Mouse (Mus musculus): ENCODE results near the gene Ghr. TPM values are rescaled to one million over a fixed set of nuclear protein-coding genes. Genes with fewer than 3 reads are reported as not detected.

Gene Ghr
- polyA plus RNA-seq, 1 experiment from 2014 or later: 101 TPM

- ATAC-seq (ENCODE audit: low read depth): peak; percentile 61; the same call in 1 of the 2 replicates
Observed at GRCm38 (mm10) chr15:3286032-3286431, 297.3 kb downstream of the Ghr start.

GRCm38 (mm10) chr15:3281737-3282136 lies 301.6 kb downstream of the Ghr start:
- Histone ChIP-seq H3K27me3 (ENCODE audit: control insufficient read depth, insufficient read depth, low read depth, low read length) (no peaks in the 10 kb centered on the region), H3K9me3 (ENCODE audit: control insufficient read depth, low read length) (no peaks in the 10 kb centered on the region), H3K4me3 (ENCODE audit: low read length) (no peak overlapping the region), H3K4me2 (ENCODE audit: low read depth, low read length) (no peak overlapping the region), H3K27ac (ENCODE audit: low read length) (no peak overlapping the region), H3K9ac (ENCODE audit: low read length) (no peak overlapping the region), H3K36me3 (ENCODE audit: control insufficient read depth, insufficient read depth, low read length) (peaks cover 12% of the 10 kb centered on the region), H3K4me1 (replicated peaks; ENCODE audit: control insufficient read depth, insufficient read depth, low read length) (no peaks in the 10 kb centered on the region)
- WGBS: 81% methylated on average over 1 of the region's 1 CpGs
- no peak for ATAC-seq (ENCODE audit: low read depth)

More at GRCm38 (mm10) chr15:3286032-3286431, 297.3 kb downstream of the Ghr start:
- Histone ChIP-seq H3K36me3 (ENCODE audit: control insufficient read depth, insufficient read depth, low read length) (no peaks in the 10 kb centered on the region), H3K4me1 (replicated peaks; ENCODE audit: control insufficient read depth, insufficient read depth, low read length) (no peaks in the 10 kb centered on the region), H3K27ac (ENCODE audit: low read length) (no peak overlapping the region), H3K9me3 (ENCODE audit: control insufficient read depth, low read length) (no peaks in the 10 kb centered on the region), H3K4me3 (ENCODE audit: low read length) (no peak overlapping the region), H3K4me2 (ENCODE audit: low read depth, low read length) (no peak overlapping the region), H3K27me3 (ENCODE audit: control insufficient read depth, insufficient read depth, low read depth, low read length) (no peaks in the 10 kb centered on the region), H3K9ac (ENCODE audit: low read length) (no peak overlapping the region)

GRCm38 (mm10) chr15:3281216-3281615 lies 302.1 kb downstream of the Ghr start:
- Histone ChIP-seq H3K4me2 (ENCODE audit: low read depth, low read length) (no peak overlapping the region), H3K4me1 (replicated peaks; ENCODE audit: control insufficient read depth, insufficient read depth, low read length) (no peaks in the 10 kb centered on the region), H3K9me3 (ENCODE audit: control insufficient read depth, low read length) (no peaks in the 10 kb centered on the region), H3K9ac (ENCODE audit: low read length) (no peak overlapping the region), H3K4me3 (ENCODE audit: low read length) (no peak overlapping the region), H3K27ac (ENCODE audit: low read length) (no peak overlapping the region), H3K27me3 (ENCODE audit: control insufficient read depth, insufficient read depth, low read depth, low read length) (no peaks in the 10 kb centered on the region), H3K36me3 (ENCODE audit: control insufficient read depth, insufficient read depth, low read length) (peaks cover 14% of the 10 kb centered on the region)
- no peak for ATAC-seq (ENCODE audit: low read depth)

GRCm38 (mm10) chr15:3279242-3279641 lies 304.1 kb downstream of the Ghr start:
- H3K4me1 ChIP-seq (replicated peaks; ENCODE audit: control insufficient read depth, insufficient read depth, low read length): no peaks in the 10 kb centered on the region
- H3K4me3 ChIP-seq (ENCODE audit: low read length): no peak overlapping the region
- WGBS: 67% methylated on average over 7 of the region's 7 CpGs
- H3K4me2 ChIP-seq (ENCODE audit: low read depth, low read length): no peak overlapping the region
- H3K9ac ChIP-seq (ENCODE audit: low read length): no peak overlapping the region
- H3K36me3 ChIP-seq (ENCODE audit: control insufficient read depth, insufficient read depth, low read length): peaks cover 16% of the 10 kb centered on the region
- H3K27ac ChIP-seq (ENCODE audit: low read length): no peak overlapping the region
- no peaks in the 10 kb centered on the region for H3K9me3 ChIP-seq (ENCODE audit: control insufficient read depth, low read length)
- no peaks in the 10 kb centered on the region for H3K27me3 ChIP-seq (ENCODE audit: control insufficient read depth, insufficient read depth, low read depth, low read length)
- no peak for ATAC-seq (ENCODE audit: low read depth)

- peaks cover 16% of the 10 kb centered on the region for H3K36me3 ChIP-seq (ENCODE audit: control insufficient read depth, insufficient read depth, low read length)
- 90% methylated on average over 2 of the region's 2 CpGs for WGBS
- no peak for ATAC-seq (ENCODE audit: low read depth)
Observed at GRCm38 (mm10) chr15:3277391-3277790, 305.9 kb downstream of the Ghr start.

GRCm38 (mm10) chr15:3273191-3273590 lies 310.1 kb downstream of the Ghr start:
- no peak overlapping the region for H3K4me3 ChIP-seq (ENCODE audit: low read length)
- 70% methylated on average over 1 of the region's 1 CpGs for WGBS
- H3K9ac ChIP-seq (ENCODE audit: low read length): no peak overlapping the region
- no peaks in the 10 kb centered on the region for H3K27me3 ChIP-seq (ENCODE audit: control insufficient read depth, insufficient read depth, low read depth, low read length)
- peaks cover 11% of the 10 kb centered on the region for H3K4me1 ChIP-seq (replicated peaks; ENCODE audit: control insufficient read depth, insufficient read depth, low read length)
- no peak overlapping the region for H3K4me2 ChIP-seq (ENCODE audit: low read depth, low read length)
- no peaks in the 10 kb centered on the region for H3K9me3 ChIP-seq (ENCODE audit: control insufficient read depth, low read length)
- H3K27ac ChIP-seq (ENCODE audit: low read length): no peak overlapping the region
- H3K36me3 ChIP-seq (ENCODE audit: control insufficient read depth, insufficient read depth, low read length): peaks cover 11% of the 10 kb centered on the region
- no peak for ATAC-seq (ENCODE audit: low read depth)

More at GRCm38 (mm10) chr15:3277391-3277790, 305.9 kb downstream of the Ghr start:
- H3K4me3 ChIP-seq (ENCODE audit: low read length): no peak overlapping the region
- H3K4me1 ChIP-seq (replicated peaks; ENCODE audit: control insufficient read depth, insufficient read depth, low read length): no peaks in the 10 kb centered on the region
- H3K4me2 ChIP-seq (ENCODE audit: low read depth, low read length): no peak overlapping the region
- no peak overlapping the region for H3K9ac ChIP-seq (ENCODE audit: low read length)
- H3K9me3 ChIP-seq (ENCODE audit: control insufficient read depth, low read length): no peaks in the 10 kb centered on the region
- H3K27me3 ChIP-seq (ENCODE audit: control insufficient read depth, insufficient read depth, low read depth, low read length): no peaks in the 10 kb centered on the region
- no peak overlapping the region for H3K27ac ChIP-seq (ENCODE audit: low read length)

- Histone ChIP-seq H3K4me3 (ENCODE audit: low read length) (peak overlapping the region; percentile 50), H3K9ac (ENCODE audit: low read length) (peak overlapping the region; percentile 59), H3K27me3 (ENCODE audit: control insufficient read depth, insufficient read depth, low read depth, low read length) (no peaks in the 10 kb centered on the region), H3K4me2 (ENCODE audit: low read depth, low read length) (peak overlapping the region; percentile 52), H3K27ac (ENCODE audit: low read length) (no peak overlapping the region; the same call in 1 of the 2 replicates), H3K9me3 (ENCODE audit: control insufficient read depth, low read length) (no peaks in the 10 kb centered on the region), H3K36me3 (ENCODE audit: control insufficient read depth, insufficient read depth, low read length) (peaks cover 2% of the 10 kb centered on the region; the same call in 1 of the 2 replicates), H3K4me1 (replicated peaks; ENCODE audit: control insufficient read depth, insufficient read depth, low read length) (peaks cover 12% of the 10 kb centered on the region)
- peak; percentile 39 for ATAC-seq (ENCODE audit: low read depth)
- WGBS: 28% methylated on average over 6 of the region's 6 CpGs
Observed at GRCm38 (mm10) chr15:3271216-3271615, 312.1 kb downstream of the Ghr start.

- Histone ChIP-seq H3K4me1 (replicated peaks; ENCODE audit: control insufficient read depth, insufficient read depth, low read length) (peaks cover 13% of the 10 kb centered on the region), H3K27ac (ENCODE audit: low read length) (peak overlapping the region; percentile 89), H3K4me3 (ENCODE audit: low read length) (peak overlapping the region; percentile 50), H3K27me3 (ENCODE audit: control insufficient read depth, insufficient read depth, low read depth, low read length) (no peaks in the 10 kb centered on the region), H3K36me3 (ENCODE audit: control insufficient read depth, insufficient read depth, low read length) (peaks cover 2% of the 10 kb centered on the region; the same call in 1 of the 2 replicates), H3K9ac (ENCODE audit: low read length) (peak overlapping the region; percentile 63), H3K4me2 (ENCODE audit: low read depth, low read length) (peak overlapping the region; percentile 52), H3K9me3 (ENCODE audit: control insufficient read depth, low read length) (no peaks in the 10 kb centered on the region)
- 1% methylated on average over 12 of the region's 12 CpGs for WGBS
- ATAC-seq (ENCODE audit: low read depth): peak; percentile 92
Observed at GRCm38 (mm10) chr15:3270646-3271077, 312.6 kb downstream of the Ghr start.

- 0 out of 2 replicates have a peak overlapping the region, but pooled peaks have one; percentile 7 for H3K9ac ChIP-seq (ENCODE audit: low read length)
- peak overlapping the region; percentile 89 for H3K27ac ChIP-seq (ENCODE audit: low read length)
- peaks cover 2% of the 10 kb centered on the region; the same call in 1 of the 2 replicates for H3K36me3 ChIP-seq (ENCODE audit: control insufficient read depth, insufficient read depth, low read length)
- H3K4me3 ChIP-seq (ENCODE audit: low read length): peak overlapping the region; percentile 50
- 33% methylated on average over 6 of the region's 6 CpGs for WGBS
- peaks cover 13% of the 10 kb centered on the region for H3K4me1 ChIP-seq (replicated peaks; ENCODE audit: control insufficient read depth, insufficient read depth, low read length)
- H3K4me2 ChIP-seq (ENCODE audit: low read depth, low read length): peak overlapping the region; percentile 52
- H3K9me3 ChIP-seq (ENCODE audit: control insufficient read depth, low read length): no peaks in the 10 kb centered on the region
- no peaks in the 10 kb centered on the region for H3K27me3 ChIP-seq (ENCODE audit: control insufficient read depth, insufficient read depth, low read depth, low read length)
- peak; percentile 23 for ATAC-seq (ENCODE audit: low read depth)
Observed at GRCm38 (mm10) chr15:3269996-3270645, 313.2 kb downstream of the Ghr start.

All from lung, embryonic 16.5 days (tissue).